Mouse (Mus musculus) ZHBTc4 (cell line): ENCODE results near the gene Tctn1.

Experiments used
- DNase-seq: peaks from one replicate; pipeline ENCODE4 v3.0.0-alpha.2; 2011; ENCODE audit warnings: low read depth, low spot score

Gene Tctn1

GRCm38 (mm10) chr5:122263933-122264905, at the start of gene Tctn1:
Gene Tctn1, minus strand, starts transcription at chr5:122264460.
- peak; percentile 98 for DNase-seq

- DNase-seq, result no peak
These were observed 48.9 kb upstream of the Tctn1 start for GRCm38 (mm10) chr5:122312942-122313684.

GRCm38 (mm10) chr5:122312346-122312745, 48.1 kb upstream of the Tctn1 start:
- no peak for DNase-seq

- no peak for DNase-seq
These were observed 47.4 kb upstream of the Tctn1 start for GRCm38 (mm10) chr5:122311692-122312091.

- DNase-seq, result no peak
These were observed 46.4 kb upstream of the Tctn1 start for GRCm38 (mm10) chr5:122310699-122311098.

- DNase-seq, result no peak
These were observed 42.3 kb upstream of the Tctn1 start for GRCm38 (mm10) chr5:122306536-122306935.

GRCm38 (mm10) chr5:122305472-122305871, 41.2 kb upstream of the Tctn1 start:
- DNase-seq, result no peak

- DNase-seq, result no peak
These were observed 40.3 kb upstream of the Tctn1 start for GRCm38 (mm10) chr5:122304541-122304940.

GRCm38 (mm10) chr5:122303937-122304336, 39.7 kb upstream of the Tctn1 start:
- DNase-seq, result no peak

GRCm38 (mm10) chr5:122302810-122303745, 38.8 kb upstream of the Tctn1 start:
- DNase-seq, result no peak

GRCm38 (mm10) chr5:122300071-122300518, 35.8 kb upstream of the Tctn1 start:
- DNase-seq, result no peak

GRCm38 (mm10) chr5:122295113-122295935, 31.1 kb upstream of the Tctn1 start:
- DNase-seq, result no peak

- peak; percentile 82 for DNase-seq
These were observed 30.0 kb upstream of the Tctn1 start for GRCm38 (mm10) chr5:122294219-122294735.

GRCm38 (mm10) chr5:122293131-122293530, 28.9 kb upstream of the Tctn1 start:
- no peak for DNase-seq

- DNase-seq, result no peak
These were observed 27.5 kb upstream of the Tctn1 start for GRCm38 (mm10) chr5:122291553-122292339.

- DNase-seq, result peak; percentile 53
These were observed 26.9 kb upstream of the Tctn1 start for GRCm38 (mm10) chr5:122291149-122291548.

- no peak for DNase-seq
These were observed 24.0 kb upstream of the Tctn1 start for GRCm38 (mm10) chr5:122288147-122288811.

- no peak for DNase-seq
These were observed 22.8 kb upstream of the Tctn1 start for GRCm38 (mm10) chr5:122287026-122287425.

GRCm38 (mm10) chr5:122286191-122286590, 21.9 kb upstream of the Tctn1 start:
- DNase-seq, result no peak
